Mouse (Mus musculus) kidney, embryonic 14.5 days (tissue): ENCODE data around the gene Pdzd3. TPM values are rescaled to one million over a fixed set of nuclear protein-coding genes. Genes with fewer than 3 reads are reported as not detected.

Experiments
- ATAC-seq: fragments of 200-750 bp; cut with Nextera tagmentation; 2 replicates; pipeline ENCODE4 v1.8.0; 2017; ENCODE audit warnings: moderate number of reproducible peaks, mild to moderate bottlenecking, moderate TSS enrichment, moderate library complexity; ENCODE audit not compliant: low FRiP score, low TSS enrichment
- H3K27ac ChIP-seq: fragments of 300-500 bp; sonication (generic); 2 replicates; pipeline ENCODE4 v1.5.1; 2014; ENCODE audit warnings: low read depth, mild to moderate bottlenecking, low read length, moderate library complexity, mixed read lengths
- H3K27me3 ChIP-seq: fragments of 300-500 bp; sonication (generic); 2 replicates; pipeline ENCODE4 v1.6.1; 2014; ENCODE audit warnings: mild to moderate bottlenecking, low read length; ENCODE audit not compliant: control insufficient read depth, insufficient read depth
- H3K36me3 ChIP-seq: fragments of 300-500 bp; sonication (generic); 2 replicates; pipeline ENCODE4 v1.6.1; 2014; ENCODE audit warnings: low read length, mixed read lengths; ENCODE audit not compliant: control insufficient read depth, insufficient read depth
- H3K4me1 ChIP-seq: fragments of 300-500 bp; sonication (generic); 2 replicates; pipeline ENCODE4 v1.6.1; 2014; ENCODE audit warnings: low read length, mixed read lengths; ENCODE audit not compliant: control insufficient read depth, insufficient read depth
- H3K4me2 ChIP-seq: fragments of 300-500 bp; sonication (generic); replicated peaks from 2 replicates; pipeline ENCODE4 v1.6.1; 2014; ENCODE audit warnings: low read depth, mild to moderate bottlenecking, low read length
- H3K4me3 ChIP-seq: fragments of 300-500 bp; sonication (generic); 2 replicates; pipeline ENCODE4 v1.5.1; 2014; ENCODE audit warnings: mild to moderate bottlenecking, low read length
- H3K9ac ChIP-seq: fragments of 300-500 bp; sonication (generic); 2 replicates; pipeline ENCODE4 v1.6.1; 2014; ENCODE audit warnings: low read depth, mild to moderate bottlenecking, low read length, moderate library complexity
- H3K9me3 ChIP-seq: fragments of 300-500 bp; sonication (generic); 2 replicates; pipeline ENCODE4 v1.6.1; 2016; ENCODE audit warnings: low read length; ENCODE audit not compliant: control insufficient read depth
- WGBS: fragments of 180-500 bp; shearing (Covaris S2); extraction: QIAGEN DNeasy Blood & Tissue Kit; methylation state at CpG from one replicate; pipeline ENCODE4 v1.1.7; 2014; 5-methylcytosine and 5-hydroxymethylcytosine counted together
- polyA plus RNA-seq: library from polyadenylated mRNA; unstranded; fragments of >200 nt; fragmentation: Nextera tagmentation; extraction: Ambion mirVana; gene quantifications from 2 replicates; pipeline ENCODE4 v1.2.1, GENCODE M21; 2014

The Pdzd3 gene
- polyA plus RNA-seq, 1 experiment from 2014 or later: 4.2 TPM

- H3K4me2 ChIP-seq: no peak overlapping the region
- no peak overlapping the region for H3K4me3 ChIP-seq
- H3K27me3 ChIP-seq: no peaks in the 10 kb centered on the region
- no peaks in the 10 kb centered on the region for H3K9me3 ChIP-seq
- peaks cover 3% of the 10 kb centered on the region; the same call in 1 of the 2 replicates for H3K4me1 ChIP-seq
- H3K27ac ChIP-seq: no peak overlapping the region
- no peaks in the 10 kb centered on the region for H3K36me3 ChIP-seq
- ATAC-seq: no peak
- 77% methylated on average over 9 of the region's 9 CpGs for WGBS
- H3K9ac ChIP-seq: no peak overlapping the region
These were observed 9.9 kb downstream of the Pdzd3 start for GRCm38 (mm10) chr9:44241418-44241817.

GRCm38 (mm10) chr9:44240911-44241310 is 10.4 kb downstream of the Pdzd3 start:
- no peak overlapping the region for H3K27ac ChIP-seq
- 64% methylated on average over 5 of the region's 5 CpGs for WGBS
- H3K4me1 ChIP-seq: peaks cover 5% of the 10 kb centered on the region; the same call in 1 of the 2 replicates
- no peaks in the 10 kb centered on the region for H3K36me3 ChIP-seq
- no peak overlapping the region for H3K4me3 ChIP-seq
- no peaks in the 10 kb centered on the region for H3K27me3 ChIP-seq
- H3K4me2 ChIP-seq: no peak overlapping the region
- ATAC-seq: no peak
- H3K9ac ChIP-seq: no peak overlapping the region
- no peaks in the 10 kb centered on the region for H3K9me3 ChIP-seq

- 67% methylated on average over 2 of the region's 2 CpGs for WGBS
- no peaks in the 10 kb centered on the region for H3K27me3 ChIP-seq
- H3K4me2 ChIP-seq: no peak within 1 kb of the TSS
- no peaks in the 10 kb centered on the region for H3K9me3 ChIP-seq
- H3K4me1 ChIP-seq: peaks cover 9% of the 10 kb centered on the region; the same call in 1 of the 2 replicates
- H3K36me3 ChIP-seq: no peaks in the 10 kb centered on the region
- no peak within 1 kb of the TSS for H3K27ac ChIP-seq
- ATAC-seq: no peak
- no peak within 1 kb of the TSS for H3K9ac ChIP-seq
- no peak within 1 kb of the TSS for H3K4me3 ChIP-seq
These were observed 10.9 kb downstream of the Pdzd3 start, which contains the start of gene Ccdc153 for GRCm38 (mm10) chr9:44240399-44240798. Gene Ccdc153 (plus strand): TSS chr9:44240676.

- H3K4me1 ChIP-seq: peaks cover 9% of the 10 kb centered on the region; the same call in 1 of the 2 replicates
- H3K27ac ChIP-seq: no peak overlapping the region
- WGBS: 10% methylated on average over 5 of the region's 5 CpGs
- no peak overlapping the region for H3K4me3 ChIP-seq
- no peak for ATAC-seq
- H3K36me3 ChIP-seq: no peaks in the 10 kb centered on the region
- H3K4me2 ChIP-seq: no peak overlapping the region
- H3K9me3 ChIP-seq: no peaks in the 10 kb centered on the region
- no peak overlapping the region for H3K9ac ChIP-seq
- no peaks in the 10 kb centered on the region for H3K27me3 ChIP-seq
These were observed 11.8 kb downstream of the Pdzd3 start for GRCm38 (mm10) chr9:44239447-44239846.

- H3K4me3 ChIP-seq: no peak overlapping the region
- peaks cover 9% of the 10 kb centered on the region; the same call in 1 of the 2 replicates for H3K4me1 ChIP-seq
- no peak overlapping the region for H3K27ac ChIP-seq
- ATAC-seq: no peak
- 78% methylated on average over 17 of the region's 17 CpGs for WGBS
- no peaks in the 10 kb centered on the region for H3K9me3 ChIP-seq
- H3K9ac ChIP-seq: no peak overlapping the region
- no peak overlapping the region for H3K4me2 ChIP-seq
- no peaks in the 10 kb centered on the region for H3K36me3 ChIP-seq
- H3K27me3 ChIP-seq: no peaks in the 10 kb centered on the region
These were observed 12.6 kb downstream of the Pdzd3 start for GRCm38 (mm10) chr9:44238501-44239190.

GRCm38 (mm10) chr9:44237128-44237527 is 14.1 kb downstream of the Pdzd3 start:
- Histone ChIP-seq H3K9me3 (no peaks in the 10 kb centered on the region), H3K4me2 (no peak overlapping the region), H3K4me1 (peaks cover 13% of the 10 kb centered on the region; the same call in 1 of the 2 replicates), H3K27me3 (no peaks in the 10 kb centered on the region), H3K4me3 (no peak overlapping the region), H3K9ac (no peak overlapping the region), H3K36me3 (no peaks in the 10 kb centered on the region), H3K27ac (peak overlapping the region; percentile 51; the same call in 1 of the 2 replicates)
- WGBS: 49% methylated on average over 4 of the region's 4 CpGs
- no peak for ATAC-seq

- no peak overlapping the region for H3K4me2 ChIP-seq
- no peaks in the 10 kb centered on the region for H3K9me3 ChIP-seq
- H3K27me3 ChIP-seq: no peaks in the 10 kb centered on the region
- H3K4me1 ChIP-seq: peaks cover 17% of the 10 kb centered on the region; the same call in 1 of the 2 replicates
- no peak overlapping the region for H3K9ac ChIP-seq
- ATAC-seq: no peak
- peak overlapping the region; percentile 67 for H3K27ac ChIP-seq
- 43% methylated on average over 4 of the region's 4 CpGs for WGBS
- H3K4me3 ChIP-seq: no peak overlapping the region
- H3K36me3 ChIP-seq: no peaks in the 10 kb centered on the region
These were observed 14.7 kb downstream of the Pdzd3 start for GRCm38 (mm10) chr9:44236601-44237000.

- no peaks in the 10 kb centered on the region for H3K36me3 ChIP-seq
- H3K9me3 ChIP-seq: no peaks in the 10 kb centered on the region
- peak; percentile 47 for ATAC-seq
- H3K9ac ChIP-seq: peak overlapping the region; percentile 50; the same call in 1 of the 2 replicates
- H3K4me3 ChIP-seq: peak overlapping the region; percentile 91
- peak overlapping the region; percentile 50 for H3K4me2 ChIP-seq
- H3K4me1 ChIP-seq: peaks cover 19% of the 10 kb centered on the region; the same call in 1 of the 2 replicates
- 24% methylated on average over 19 of the region's 19 CpGs for WGBS
- peak overlapping the region; percentile 65; the same call in 1 of the 2 replicates for H3K27ac ChIP-seq
- no peaks in the 10 kb centered on the region for H3K27me3 ChIP-seq
These were observed 16.5 kb downstream of the Pdzd3 start for GRCm38 (mm10) chr9:44234479-44235427.
